Mouse (Mus musculus): Measurements from ENCODE around the gene Epm2aip1. TPM values are rescaled to one million over a fixed set of nuclear protein-coding genes. Genes with fewer than 3 reads are reported as not detected.

Gene Epm2aip1
- 10 to 100 TPM; 43.5 to 48.6 TPM for total RNA-seq (2021)
- long read RNA-seq, experiment 1, full-length matches to known transcripts = 8 of 8 reads
- long read RNA-seq, experiment 1, partial matches to known transcripts = 0 of 8 reads
- long read RNA-seq, experiment 1, other reads (novel, unspliced or antisense) = 0 of 8 reads
- long read RNA-seq, experiment 2, full-length matches to known transcripts = 2 of 2 reads
- long read RNA-seq, experiment 2, partial matches to known transcripts = 0 of 2 reads
- long read RNA-seq, experiment 2, other reads (novel, unspliced or antisense) = 0 of 2 reads

GRCm38 (mm10) chr9:111271434-111272160 lies at the start of gene Epm2aip1, which contains the start of gene Mlh1:
Gene Epm2aip1, plus strand, starts transcription at chr9:111271929.
Gene Mlh1, minus strand, starts transcription at chr9:111271791.
- DNase-seq = peak; percentile 99 to 100

DNA sequence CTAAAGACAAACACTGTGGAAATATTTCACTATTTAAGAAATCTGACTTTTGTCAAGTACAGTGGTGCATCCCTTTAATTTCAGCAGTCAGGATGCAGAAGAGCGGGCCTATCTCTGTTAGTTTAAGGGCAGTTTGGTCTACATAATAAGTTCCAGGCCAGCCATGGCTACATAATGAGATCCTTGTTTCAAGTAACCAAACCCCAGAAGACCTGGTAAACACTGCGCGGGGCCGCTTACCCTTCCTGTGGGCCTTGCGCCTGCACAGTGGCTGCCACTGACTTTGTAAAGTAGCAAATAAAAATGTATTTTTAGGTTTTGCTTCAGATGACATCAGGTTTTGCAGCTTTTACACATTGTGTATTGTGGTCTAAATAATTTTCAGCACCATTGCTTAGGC lies 48.3 kb upstream of the Epm2aip1 start:
- no peak for DNase-seq

DNA sequence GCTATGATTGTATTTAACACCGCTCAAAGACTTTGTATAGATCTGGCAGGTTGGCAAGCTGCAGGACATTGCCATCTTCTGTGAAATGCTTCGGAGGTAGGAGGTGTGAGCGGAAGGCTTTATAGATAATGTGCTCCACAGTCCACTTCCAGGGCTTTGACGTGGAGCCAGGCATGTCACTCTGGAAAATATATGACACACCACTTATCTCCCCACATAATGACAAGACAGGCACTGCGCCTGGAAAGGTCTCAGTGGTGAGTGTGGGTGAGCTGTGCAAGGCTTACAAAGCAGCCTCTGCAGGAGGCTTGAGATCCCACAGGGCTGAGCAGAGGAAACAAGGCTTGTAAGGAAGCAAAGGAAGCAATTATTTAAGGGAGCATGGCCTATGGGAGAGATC lies 43.3 kb upstream of the Epm2aip1 start:
- DNase-seq = peak in 1 of 2 experiments; percentile 27

- DNase-seq = peak; percentile 22 to 25
These were observed 37.0 kb upstream of the Epm2aip1 start for GRCm38 (mm10) chr9:111234701-111235100.

DNA sequence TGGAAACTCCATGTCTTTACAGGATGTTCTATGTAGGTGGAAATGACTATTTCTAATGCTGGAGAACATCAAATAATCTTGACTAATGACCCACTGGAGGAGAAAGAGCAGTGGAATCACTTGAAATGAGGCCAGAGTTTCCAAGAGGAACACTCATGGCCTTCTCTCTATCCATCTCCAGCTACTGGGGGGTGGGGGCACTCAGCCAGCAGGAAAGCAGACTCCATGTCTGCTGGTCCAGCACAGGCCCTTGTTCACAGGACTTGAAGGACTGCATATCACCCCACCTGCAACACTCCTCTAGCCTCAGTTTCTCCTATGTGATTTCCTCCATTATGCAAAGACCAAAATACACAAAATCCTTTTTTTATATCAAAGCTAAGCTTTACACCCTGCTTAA lies 34.0 kb upstream of the Epm2aip1 start:
- DNase-seq = no peak

DNA sequence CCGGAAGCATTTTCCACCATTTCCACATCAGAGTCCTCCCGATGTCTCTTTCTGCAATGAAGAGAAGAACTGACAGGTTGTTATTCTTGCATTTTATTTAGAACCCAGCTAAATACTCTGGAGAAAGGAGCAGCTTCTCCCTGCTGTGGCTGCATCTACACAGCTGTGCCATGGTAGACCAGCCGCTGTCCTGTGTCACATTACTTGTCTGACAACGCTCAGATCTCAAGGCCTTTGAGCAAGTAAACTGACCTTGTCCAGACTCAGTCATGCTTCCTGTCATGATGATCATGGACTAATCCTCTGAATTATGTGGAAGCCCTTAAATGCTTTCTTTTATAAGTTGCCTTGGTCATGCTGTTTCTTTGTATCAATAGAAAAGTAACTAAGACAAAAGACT lies 31.9 kb upstream of the Epm2aip1 start:
- peak; percentile 46 to 57 for DNase-seq

DNA sequence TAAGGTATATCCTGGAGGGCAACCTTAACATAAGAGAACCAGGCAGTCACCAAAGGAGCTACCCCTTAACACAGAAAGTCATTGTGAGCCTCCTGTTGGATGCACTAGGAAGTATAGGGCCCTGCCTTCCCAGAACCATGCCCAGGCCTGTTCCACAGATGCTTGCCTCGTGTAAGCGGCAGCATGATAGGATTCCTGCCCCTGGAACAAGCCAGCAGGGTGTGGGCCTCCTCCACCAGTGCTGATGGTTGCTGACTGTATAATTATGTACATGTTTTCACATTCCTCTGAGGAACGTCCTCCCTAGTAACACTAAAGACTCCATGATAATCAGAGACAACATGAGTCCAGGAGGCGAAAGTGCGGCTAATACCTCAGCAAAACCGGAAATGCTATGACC lies 28.3 kb upstream of the Epm2aip1 start:
- no peak for DNase-seq

DNA sequence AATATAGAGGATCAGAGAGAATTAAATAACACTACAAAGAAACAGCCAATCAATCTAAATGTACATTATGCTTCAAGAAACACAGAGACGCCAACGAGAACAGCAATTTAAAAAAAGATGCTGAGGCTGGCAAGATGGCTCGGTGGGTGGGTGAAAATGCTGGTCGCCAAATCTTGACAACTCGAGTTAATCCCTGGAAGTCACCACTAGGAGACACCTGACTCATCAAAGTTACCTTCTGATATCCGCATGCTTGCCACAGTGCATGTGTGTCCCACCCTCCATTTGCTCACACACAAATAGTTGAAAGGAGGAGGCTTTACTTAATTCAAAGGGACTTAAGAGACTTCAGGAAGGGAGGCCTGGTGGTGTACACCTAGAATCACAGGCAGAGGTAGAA lies 26.2 kb upstream of the Epm2aip1 start:
- DNase-seq = no peak

DNA sequence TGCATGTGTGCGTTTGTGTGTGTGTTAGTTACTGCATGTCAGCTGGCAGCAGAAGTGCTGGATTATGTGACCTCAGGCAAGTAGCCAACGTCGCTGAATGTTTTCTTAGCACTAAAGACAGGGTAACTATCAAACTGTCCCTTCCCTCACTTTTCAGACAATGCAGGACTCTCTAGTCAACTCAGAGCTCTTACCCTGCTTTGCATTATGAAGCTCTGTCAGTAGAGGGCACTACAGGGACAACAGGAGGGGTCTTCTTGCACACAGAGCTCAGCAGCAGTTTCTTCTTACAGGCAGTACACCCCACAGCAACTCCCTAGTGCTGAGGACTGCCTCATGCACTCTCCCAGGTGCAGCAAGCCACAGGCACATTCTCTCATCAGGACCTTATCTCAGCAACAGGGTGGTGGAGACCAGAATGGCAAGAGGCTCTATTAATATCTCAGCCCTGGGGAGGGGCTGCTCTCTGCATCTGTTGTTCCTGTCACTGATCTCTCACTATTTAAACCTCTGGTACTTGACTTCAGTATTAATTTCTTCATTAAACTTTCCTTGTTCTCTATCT lies 24.0 kb upstream of the Epm2aip1 start:
- DNase-seq = peak in 1 of 2 experiments; percentile 25

DNA sequence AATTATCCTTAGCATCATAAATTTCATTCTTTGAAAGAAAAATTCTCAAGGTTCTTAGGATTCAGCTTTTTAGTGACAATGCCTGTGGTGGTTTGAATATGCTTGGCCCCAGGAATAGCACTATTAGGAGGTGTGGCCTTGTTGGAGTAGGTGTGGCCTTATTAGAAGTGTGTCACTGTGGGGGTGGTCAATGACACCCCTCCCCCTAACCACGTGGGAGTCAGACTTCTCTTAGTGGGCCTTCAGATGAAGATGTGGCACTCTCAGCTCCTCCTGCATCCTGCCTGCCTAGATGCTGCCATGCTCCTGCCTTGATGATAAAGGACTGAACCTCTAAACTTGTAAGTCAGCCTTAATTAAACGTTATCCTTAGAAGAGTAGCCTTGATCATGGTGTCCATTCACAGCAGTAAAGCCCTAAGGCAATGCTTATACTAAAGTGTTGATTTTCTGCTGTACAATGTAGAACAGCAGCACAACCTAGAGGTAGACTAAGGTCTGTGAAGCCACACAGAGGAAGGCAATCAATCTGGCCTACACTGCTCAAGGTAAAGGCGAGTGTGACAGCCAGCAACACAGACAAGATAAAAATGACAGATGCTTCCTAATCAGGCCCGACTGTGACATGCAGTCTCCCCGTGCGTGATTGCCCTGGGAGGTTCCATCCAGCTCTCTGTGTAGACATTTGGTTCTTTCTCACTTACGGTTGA lies 19.4 kb upstream of the Epm2aip1 start:
- DNase-seq = no peak

DNA sequence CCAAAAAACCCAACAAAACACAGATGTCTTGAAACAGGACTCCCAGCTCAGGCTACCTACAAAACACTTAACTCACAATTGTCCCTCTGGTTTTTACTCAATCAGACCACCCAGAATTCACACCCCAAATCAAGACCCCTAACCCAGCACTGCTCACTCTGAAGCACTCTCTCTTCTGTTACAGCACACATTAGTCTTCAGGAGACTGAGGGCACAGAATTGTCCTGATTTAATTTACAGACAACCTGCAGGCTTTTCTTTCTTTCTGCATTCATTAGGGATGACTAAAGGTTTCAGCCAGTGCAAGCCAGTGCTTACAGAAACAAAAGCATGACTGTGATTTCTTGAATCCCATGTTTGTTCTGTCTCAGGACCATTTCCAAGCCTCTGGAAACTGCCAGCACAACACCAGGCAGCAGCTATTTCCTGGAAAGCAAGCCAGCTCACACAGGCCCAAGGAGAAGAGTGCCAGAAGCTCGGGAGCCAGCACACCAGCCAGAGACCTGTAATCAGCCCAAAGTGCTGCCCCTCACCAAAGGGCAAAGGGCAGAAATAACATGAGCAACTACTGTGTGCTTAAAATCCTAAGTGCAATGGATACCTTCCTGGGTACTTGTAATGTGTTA lies 11.3 kb upstream of the Epm2aip1 start:
- peak in 1 of 2 experiments; percentile 20 for DNase-seq

- DNase-seq = no peak
These were observed 10.4 kb upstream of the Epm2aip1 start for GRCm38 (mm10) chr9:111261356-111261755.

- DNase-seq = no peak
These were observed 3.7 kb upstream of the Epm2aip1 start for GRCm38 (mm10) chr9:111267998-111268397.

DNA sequence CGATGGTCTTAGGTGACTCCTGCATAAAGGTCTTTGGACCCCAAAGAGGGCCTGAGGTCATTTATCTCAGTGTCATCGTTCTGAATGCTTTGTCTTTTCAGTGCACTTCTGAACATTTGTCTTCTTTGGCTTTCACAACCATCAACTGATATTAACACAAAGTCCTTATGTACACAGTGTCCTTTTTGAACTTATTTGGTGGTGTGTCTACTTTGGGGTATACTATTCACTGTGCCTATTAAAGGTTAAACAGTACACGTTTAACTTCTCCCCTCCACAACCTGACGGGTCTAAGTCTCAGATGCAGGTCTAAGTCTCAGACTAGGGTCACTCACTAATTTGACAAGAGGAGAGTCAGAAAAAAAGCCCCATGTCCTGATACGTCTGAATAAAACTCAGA lies 1.1 kb upstream of the Epm2aip1 start:
- DNase-seq = no peak

- DNase-seq = no peak
These were observed 684 bp upstream of the Epm2aip1 start for GRCm38 (mm10) chr9:111271056-111271433.

GRCm38 (mm10) chr9:111272356-111272755 lies 627 bp downstream of the Epm2aip1 start:
- DNase-seq = peak in 1 of 2 experiments; percentile 39

DNA sequence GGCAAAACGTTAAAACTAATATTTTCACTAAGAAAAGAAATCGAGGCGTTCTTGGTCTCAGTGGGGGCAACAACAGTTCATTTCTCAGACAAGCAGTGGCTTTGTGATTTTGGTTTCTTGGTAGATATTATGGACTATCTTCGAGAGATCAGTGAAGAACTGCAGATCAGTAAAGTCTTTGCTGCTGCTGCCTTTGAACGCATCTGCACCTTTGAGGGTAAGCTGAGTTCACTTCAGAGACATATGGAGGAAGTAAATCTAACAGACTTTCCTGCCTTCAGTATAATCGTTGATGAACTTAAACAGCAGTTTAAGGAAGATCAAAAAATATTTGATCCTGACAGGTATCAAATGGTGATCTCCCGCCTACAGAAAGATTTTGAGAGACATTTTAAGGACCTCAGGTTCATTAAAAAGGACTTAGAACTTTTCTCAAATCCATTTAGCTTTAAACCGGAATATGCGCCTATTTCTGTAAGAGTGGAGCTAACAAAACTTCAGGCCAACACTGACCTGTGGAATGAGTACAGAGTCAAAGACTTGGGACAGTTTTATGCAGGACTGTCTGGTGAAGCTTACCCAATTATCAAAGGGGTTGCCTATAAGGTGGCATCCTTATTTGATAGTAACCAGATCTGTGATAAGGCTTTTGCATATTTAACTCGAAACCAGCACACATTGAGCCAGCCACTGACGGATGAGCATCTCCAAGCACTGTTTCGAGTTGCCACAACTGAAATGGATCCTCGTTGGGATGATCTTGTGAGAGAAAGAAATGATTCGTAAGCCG lies 1.5 kb downstream of the Epm2aip1 start:
- DNase-seq = no peak

DNA sequence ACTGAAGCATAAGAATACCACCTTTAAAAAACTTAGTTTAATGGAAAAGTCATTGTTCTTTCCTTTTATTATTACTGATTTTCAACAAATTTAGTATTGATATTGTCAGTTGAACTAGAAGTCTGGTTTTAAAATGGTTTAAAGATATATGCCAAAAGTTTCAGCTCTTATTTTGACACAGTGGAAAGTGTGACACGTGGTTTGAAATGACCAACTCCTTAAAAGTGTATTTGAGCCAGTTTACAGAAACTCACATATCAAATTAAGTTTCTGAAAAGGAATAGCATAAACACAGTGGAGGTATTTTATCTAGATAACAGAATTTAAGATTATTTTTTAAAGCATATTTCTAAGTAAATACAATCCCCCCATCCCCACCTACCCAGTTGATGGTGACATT lies 2.2 kb downstream of the Epm2aip1 start:
- DNase-seq = no peak

- DNase-seq = peak in 1 of 2 experiments; percentile 62
These were observed 3.4 kb downstream of the Epm2aip1 start for GRCm38 (mm10) chr9:111275156-111275555.

DNA sequence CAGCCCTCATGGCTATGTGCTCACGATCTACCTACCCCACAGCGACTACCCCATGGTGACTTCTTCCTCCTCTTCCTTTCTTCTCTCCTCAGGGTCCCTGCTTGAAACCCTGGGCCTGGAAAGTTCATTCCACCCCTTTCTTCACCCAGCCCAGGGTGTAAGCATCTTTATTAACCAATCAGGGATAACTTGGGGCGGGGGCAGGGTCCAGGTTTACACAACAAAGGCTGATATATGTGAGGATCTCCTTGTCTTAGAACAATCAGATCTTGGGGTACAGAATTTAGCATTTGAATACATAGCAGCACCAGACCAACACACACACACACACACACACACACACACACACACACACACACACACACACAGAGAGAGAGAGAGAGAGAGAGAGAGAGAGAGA lies 13.3 kb downstream of the Epm2aip1 start:
- DNase-seq = no peak

DNA sequence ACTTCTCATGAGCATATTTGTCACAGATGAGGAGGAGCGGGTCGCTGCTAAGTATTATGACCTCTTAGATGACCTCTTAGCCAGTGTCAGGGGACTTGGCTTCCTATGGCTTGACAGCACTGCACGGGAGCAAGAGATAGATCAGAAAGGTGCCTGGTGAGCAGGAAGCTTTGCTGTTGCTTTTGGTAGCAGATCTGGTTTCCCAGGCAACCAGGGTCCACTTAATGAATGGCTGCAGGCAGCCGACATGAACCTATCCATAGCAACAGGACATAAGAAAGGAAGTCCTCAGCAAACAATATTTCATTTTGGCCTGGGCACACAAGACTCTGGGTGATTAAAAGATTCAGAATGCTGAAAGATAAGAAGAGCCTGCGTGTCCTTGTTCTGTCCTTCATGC lies 13.9 kb downstream of the Epm2aip1 start:
- peak in 1 of 2 experiments; percentile 34 for DNase-seq
